Mouse (Mus musculus) C2C12 (cell line): ENCODE data around the gene Fem1a. TPM values are rescaled to one million over a fixed set of nuclear protein-coding genes. Genes with fewer than 3 reads are reported as not detected.

Experiments
- H3K27me3 ChIP-seq: one replicate; pipeline ENCODE4 v1.6.1; 2011; ENCODE audit not compliant: control insufficient read depth, insufficient read depth, insufficient read length
- H3K36me3 ChIP-seq: one replicate; pipeline ENCODE4 v1.6.1; 2011; ENCODE audit not compliant: control insufficient read depth, insufficient read depth
- H3K4me3 ChIP-seq: one replicate; pipeline ENCODE4 v1.5.1; 2011; ENCODE audit warnings: mild to moderate bottlenecking, control low read depth; ENCODE audit not compliant: poor library complexity, insufficient read depth, severe bottlenecking
- H3K79me2 ChIP-seq: one replicate; pipeline ENCODE4 v1.6.1; 2011; ENCODE audit not compliant: control insufficient read depth, insufficient read depth
- H3K79me3 ChIP-seq: one replicate; pipeline ENCODE4 v1.6.1; 2011; ENCODE audit warnings: low read depth, control low read depth
- H3ac ChIP-seq: one replicate; pipeline ENCODE3; 2011; ENCODE audit warnings: low read depth; ENCODE audit not compliant: control insufficient read depth, insufficient read length
- CEBPB ChIP-seq: IDR thresholded peaks from one replicate; pipeline ENCODE4 v1.6.1; 2011; ENCODE audit warnings: low read depth, mild to moderate bottlenecking, control low read depth, moderate library complexity
- CTCF ChIP-seq: IDR thresholded peaks from one replicate; pipeline ENCODE4 v1.5.1; 2011; ENCODE audit not compliant: control insufficient read depth, insufficient read depth, insufficient read length
- FOSL1 ChIP-seq: IDR thresholded peaks from one replicate; pipeline ENCODE4 v1.8.0; 2011; ENCODE audit warnings: mild to moderate bottlenecking, low read length; ENCODE audit not compliant: poor library complexity, insufficient read depth, severe bottlenecking
- MAX ChIP-seq: IDR thresholded peaks from one replicate; pipeline ENCODE4 v1.6.1; 2011; ENCODE audit warnings: mild to moderate bottlenecking, control low read depth
- MYOD1 ChIP-seq: IDR thresholded peaks from one replicate; pipeline ENCODE4 v1.6.1; 2011; ENCODE audit warnings: low read depth; ENCODE audit not compliant: control insufficient read depth, insufficient read length
- MYOG ChIP-seq: IDR thresholded peaks from one replicate; pipeline ENCODE4 v1.6.1; 2011; ENCODE audit not compliant: control insufficient read depth, insufficient read length; ENCODE audit errors: extremely low read depth
- USF1 ChIP-seq: IDR thresholded peaks from one replicate; pipeline ENCODE4 v1.6.1; 2011; ENCODE audit warnings: low read depth, mild to moderate bottlenecking, control low read depth, moderate library complexity
- polyA plus RNA-seq: library from polyadenylated mRNA; unstranded; fragments of >200 nt; fragmentation: generic; extraction: Trizol; gene quantifications from one replicate; pipeline ENCODE4 v1.2.1, GENCODE M21; 2012; ENCODE audit warnings: missing spikeins

The Fem1a gene
- polyA plus RNA-seq, 1 experiment = 18.1 TPM

DNA sequence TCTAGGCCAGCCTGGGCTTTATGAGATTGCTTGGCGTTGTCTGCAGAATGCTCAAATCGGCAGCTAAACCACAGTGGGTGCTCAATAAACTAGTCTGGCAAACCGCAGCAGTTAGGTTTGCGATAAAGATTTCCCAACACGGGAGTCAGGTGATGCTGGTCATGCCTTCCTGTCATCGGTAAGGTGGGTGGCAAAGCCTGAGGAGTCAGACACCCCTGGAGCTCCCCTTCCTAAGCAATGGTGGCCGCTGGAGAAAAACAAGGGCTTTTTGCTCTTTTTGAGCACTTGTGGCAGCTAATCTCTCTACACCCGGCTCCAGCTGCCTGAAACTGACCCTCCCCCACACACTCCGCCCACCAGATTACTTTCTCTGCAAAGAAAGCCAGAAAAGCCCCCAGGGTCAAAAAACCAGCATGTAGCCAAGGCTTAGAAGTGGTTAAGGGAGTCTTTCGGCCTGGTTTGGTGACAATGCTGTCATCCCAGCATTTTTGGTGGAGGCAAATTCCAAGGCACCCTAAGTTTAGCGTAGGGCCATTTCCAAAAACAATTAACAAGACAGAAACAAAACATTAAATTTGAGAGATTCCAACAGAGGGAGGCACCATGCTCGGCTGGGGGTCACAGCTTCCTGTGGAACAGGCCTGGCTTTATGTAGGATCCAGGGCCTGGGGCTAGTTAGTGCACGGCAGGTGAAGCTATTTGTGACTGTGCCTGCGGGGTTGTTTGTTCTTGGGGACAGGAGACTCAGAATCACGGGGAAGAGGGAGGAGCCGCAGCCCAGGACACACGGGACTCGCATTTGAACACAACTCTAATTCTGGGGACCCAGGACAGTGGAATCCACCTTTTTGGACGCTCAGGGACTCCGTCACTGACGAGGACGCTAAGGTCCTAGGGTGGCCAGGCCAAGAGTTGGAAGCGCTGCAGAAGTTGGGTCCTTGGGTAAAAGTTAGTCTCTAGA, 33.0 kb downstream of the Fem1a start:
- Histone ChIP-seq H3K4me3 (peak overlapping the region; percentile 53), H3ac (peak overlapping the region; percentile 60), H3K27me3 (no peaks in the 10 kb centered on the region), H3K79me3 (no peaks in the 10 kb centered on the region), H3K36me3 (peaks cover 7% of the 10 kb centered on the region), H3K79me2 (peaks cover 16% of the 10 kb centered on the region)
- TF ChIP-seq MAX (no peak), CEBPB (peak; percentile 35), USF1 (peak; percentile 24)

DNA sequence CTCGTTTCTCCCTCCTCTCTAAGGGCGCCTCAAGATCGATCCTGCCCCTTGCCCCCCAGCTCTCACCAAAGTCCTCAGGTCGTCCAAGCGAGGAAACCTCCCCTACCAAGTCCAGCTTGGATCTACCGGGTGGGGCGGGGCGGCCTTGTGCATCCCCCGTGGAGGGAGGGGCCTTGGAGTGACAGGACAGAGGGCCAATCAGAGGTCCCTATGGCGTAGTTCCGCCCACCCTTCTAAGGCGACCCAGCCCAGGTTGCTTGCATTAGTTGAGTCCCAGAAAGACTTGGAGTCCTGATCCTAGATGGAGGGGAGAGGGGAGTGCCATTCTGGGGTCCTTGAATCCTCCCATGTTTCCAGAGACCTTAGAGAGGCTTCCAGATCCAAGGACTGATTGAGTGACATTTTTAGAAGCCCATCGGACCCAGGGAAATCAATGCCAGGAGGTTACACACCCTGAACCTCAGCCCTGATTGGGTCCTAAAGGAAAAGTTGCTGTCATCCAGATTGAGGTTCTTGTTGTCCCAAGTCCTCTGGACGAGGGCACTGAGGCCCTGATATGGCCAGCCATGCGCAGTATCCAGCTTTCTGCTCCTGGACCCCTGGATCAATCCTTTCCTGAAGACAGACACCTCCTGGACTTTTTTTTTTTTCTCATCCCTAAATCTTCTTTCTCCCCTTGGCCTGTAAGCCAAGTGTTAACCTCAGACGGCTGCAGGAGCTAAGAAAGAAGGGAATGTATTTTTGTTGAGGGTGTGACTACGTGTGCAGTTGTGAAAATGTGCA, 34.0 kb downstream of the Fem1a start:
- TF ChIP-seq CEBPB = no peak
- no peak for TF ChIP-seq MYOG
- no peak for TF ChIP-seq FOSL1
- no peak for TF ChIP-seq MYOD1
- no peak for TF ChIP-seq CTCF
- TF ChIP-seq MAX = no peak
- TF ChIP-seq USF1 = no peak
- H3K4me3 ChIP-seq = peak overlapping the region; percentile 53
- H3K79me2 ChIP-seq = peaks cover 16% of the 10 kb centered on the region

DNA sequence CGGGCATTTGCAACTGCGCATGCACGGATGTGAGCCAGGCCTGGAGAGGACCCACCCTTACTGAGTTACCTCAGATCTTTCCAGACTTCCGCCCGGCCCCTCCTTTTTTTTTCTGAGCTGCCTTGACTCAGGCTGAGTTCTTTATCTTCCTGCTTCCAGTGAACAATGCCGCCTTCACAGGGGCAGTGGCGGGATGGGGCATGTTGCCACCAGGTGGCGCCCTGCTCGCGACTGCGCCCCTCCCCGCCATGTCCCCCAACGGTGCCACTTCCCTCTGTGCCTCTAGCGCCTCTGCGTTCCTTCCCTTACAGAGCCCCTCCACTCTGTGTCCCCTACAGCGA, 34.5 kb downstream of the Fem1a start:
- no peaks in the 10 kb centered on the region for H3K79me3 ChIP-seq
- peak overlapping the region; percentile 1 for H3ac ChIP-seq
- no peaks in the 10 kb centered on the region for H3K36me3 ChIP-seq
- H3K27me3 ChIP-seq = no peaks in the 10 kb centered on the region
- TF ChIP-seq MYOG = no peak
- peak; percentile 60 for TF ChIP-seq MAX
- peak; percentile 99 for TF ChIP-seq CTCF
- peaks cover 16% of the 10 kb centered on the region for H3K79me2 ChIP-seq
- no peak overlapping the region for H3K4me3 ChIP-seq

More for the DNA sequence above, 34.0 kb downstream of the Fem1a start:
- H3K36me3 ChIP-seq = peaks cover 4% of the 10 kb centered on the region
- no peaks in the 10 kb centered on the region for H3K79me3 ChIP-seq
- peak overlapping the region; percentile 60 for H3ac ChIP-seq
- H3K27me3 ChIP-seq = no peaks in the 10 kb centered on the region

DNA sequence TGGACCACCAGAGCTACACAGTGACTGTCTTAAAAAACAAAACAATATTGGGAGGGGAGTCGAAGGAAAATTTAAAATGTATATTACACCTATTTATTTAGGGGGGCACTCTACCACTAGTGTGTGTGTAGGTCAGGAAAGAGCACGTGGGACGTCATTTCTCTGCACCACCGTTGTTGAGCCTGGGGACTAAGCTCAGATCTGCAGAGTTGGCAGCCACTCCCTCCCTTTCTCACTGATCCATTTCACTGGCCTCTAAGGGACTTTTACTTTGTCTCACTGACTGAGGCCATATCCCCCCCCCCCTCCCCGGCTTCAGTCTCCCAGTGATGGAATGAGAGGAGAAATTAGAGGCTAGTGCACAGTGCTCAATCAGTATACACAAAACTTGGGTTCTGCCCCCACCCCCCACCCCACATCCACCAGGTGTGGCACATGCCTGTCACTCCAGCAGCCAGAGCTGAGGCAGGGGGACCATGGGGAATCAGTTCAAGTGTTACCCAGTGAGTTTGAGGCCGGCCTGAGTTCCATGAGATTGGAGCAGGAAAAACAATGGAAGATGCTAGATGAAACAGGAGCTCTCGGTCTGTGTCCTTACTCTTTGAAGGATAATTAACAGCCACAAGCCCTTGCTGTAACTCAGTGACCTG, 35.3 kb downstream of the Fem1a start:
- no peak overlapping the region for H3K4me3 ChIP-seq

DNA sequence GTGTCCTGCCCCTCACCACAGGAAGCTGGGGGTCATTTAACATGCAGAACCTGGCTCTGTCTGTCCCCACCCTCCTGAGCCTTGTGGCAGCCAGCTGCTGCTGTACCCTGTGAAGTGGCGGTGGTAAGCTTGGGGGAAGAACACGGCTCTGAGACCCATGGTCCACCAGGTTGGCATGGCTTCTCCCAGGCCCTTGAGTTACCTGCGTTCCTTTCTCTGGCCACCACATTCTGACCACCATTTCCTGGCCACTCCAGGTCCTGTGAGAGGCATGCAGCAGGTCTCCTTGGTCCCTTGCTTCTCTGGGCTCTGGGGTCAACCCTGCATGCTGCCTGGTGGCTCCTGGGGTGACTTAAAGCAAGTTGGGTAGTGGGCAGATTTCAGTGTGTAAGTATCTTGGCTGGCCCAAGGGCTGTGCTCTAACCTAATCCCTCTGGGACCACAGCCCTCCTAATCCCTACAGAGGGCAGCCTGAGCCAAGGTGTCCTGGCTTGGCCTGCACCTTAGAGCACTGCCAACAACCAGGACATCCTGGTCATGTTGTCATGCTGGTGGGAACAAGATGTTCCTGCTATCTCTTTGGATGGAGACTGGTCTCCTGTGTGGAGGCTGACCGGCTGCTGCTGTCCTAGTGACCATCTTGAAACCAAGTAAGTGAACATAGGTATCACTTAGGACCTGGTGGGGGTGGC, 36.1 kb downstream of the Fem1a start, which contains the start of gene Plin3:
Plin3 (minus strand) TSS at position 343 of the 692 bp plus-strand sequence.
- peaks cover 14% of the 10 kb centered on the region for H3K79me2 ChIP-seq
- H3K36me3 ChIP-seq = no peaks in the 10 kb centered on the region
- no peak within 1 kb of the TSS for H3ac ChIP-seq
- no peak for TF ChIP-seq FOSL1
- TF ChIP-seq MAX = no peak
- no peak for TF ChIP-seq MYOD1
- no peak for TF ChIP-seq MYOG
- no peak for TF ChIP-seq CEBPB
- no peak for TF ChIP-seq CTCF
- no peak for TF ChIP-seq USF1
- H3K4me3 ChIP-seq = no peak within 1 kb of the TSS
- no peaks in the 10 kb centered on the region for H3K79me3 ChIP-seq
- no peaks in the 10 kb centered on the region for H3K27me3 ChIP-seq

More for the DNA sequence above, 35.3 kb downstream of the Fem1a start:
- H3ac ChIP-seq = no peak overlapping the region
- no peaks in the 10 kb centered on the region for H3K36me3 ChIP-seq
- no peak for TF ChIP-seq FOSL1
- TF ChIP-seq MAX = no peak
- TF ChIP-seq CEBPB = no peak
- no peak for TF ChIP-seq CTCF
- no peak for TF ChIP-seq MYOD1
- TF ChIP-seq USF1 = no peak
- TF ChIP-seq MYOG = no peak
- H3K79me2 ChIP-seq = peaks cover 16% of the 10 kb centered on the region
- no peaks in the 10 kb centered on the region for H3K79me3 ChIP-seq
- no peaks in the 10 kb centered on the region for H3K27me3 ChIP-seq
